Mouse (Mus musculus): ENCODE measurements around the gene Tmem37.

The Tmem37 gene

GRCm38 (mm10) chr1:120073519-120074306 is at the start of gene Tmem37:
TSS of gene Tmem37 (minus strand) at chr1:120074074.
- no peak for DNase-seq

GRCm38 (mm10) chr1:120122634-120123383 is 48.9 kb upstream of the Tmem37 start:
- no peak for DNase-seq

GRCm38 (mm10) chr1:120121930-120122530 is 48.2 kb upstream of the Tmem37 start:
- no peak for DNase-seq

GRCm38 (mm10) chr1:120120969-120121811 is 47.3 kb upstream of the Tmem37 start, which contains the start of the genes Dbi and 3110009E18Rik:
TSS of gene Dbi (minus strand) at chr1:120121078.
TSS of gene 3110009E18Rik (plus strand) at chr1:120121187.
- DNase-seq: peak; percentile 99

- peak; percentile 74 for DNase-seq
These were observed 46.5 kb upstream of the Tmem37 start for GRCm38 (mm10) chr1:120120141-120120968.

GRCm38 (mm10) chr1:120119389-120119788 is 45.5 kb upstream of the Tmem37 start:
- no peak for DNase-seq

GRCm38 (mm10) chr1:120118854-120119253 is 45.0 kb upstream of the Tmem37 start:
- no peak for DNase-seq

- peak; percentile 43 for DNase-seq
These were observed 42.2 kb upstream of the Tmem37 start for GRCm38 (mm10) chr1:120116106-120116505.

- peak; percentile 88 for DNase-seq
These were observed 41.8 kb upstream of the Tmem37 start for GRCm38 (mm10) chr1:120115671-120116081.

- DNase-seq: no peak
These were observed 38.6 kb upstream of the Tmem37 start for GRCm38 (mm10) chr1:120112251-120113187.

- DNase-seq: no peak
These were observed 37.9 kb upstream of the Tmem37 start for GRCm38 (mm10) chr1:120111766-120112165.

- DNase-seq: no peak
These were observed 36.0 kb upstream of the Tmem37 start for GRCm38 (mm10) chr1:120109741-120110432.

- DNase-seq: no peak
These were observed 31.7 kb upstream of the Tmem37 start for GRCm38 (mm10) chr1:120105556-120105959.

GRCm38 (mm10) chr1:120101227-120101609 is 27.3 kb upstream of the Tmem37 start:
- no peak for DNase-seq

GRCm38 (mm10) chr1:120100456-120101226 is 26.8 kb upstream of the Tmem37 start:
- no peak for DNase-seq

- no peak for DNase-seq
These were observed 25.6 kb upstream of the Tmem37 start for GRCm38 (mm10) chr1:120099483-120099882.

GRCm38 (mm10) chr1:120098327-120098726 is 24.5 kb upstream of the Tmem37 start:
- DNase-seq: no peak

GRCm38 (mm10) chr1:120094920-120095319 is 21.0 kb upstream of the Tmem37 start:
- DNase-seq: no peak

Data from cerebellum, adult 11-12 months (tissue).